Mouse (Mus musculus) left cerebral cortex, adult 6 months (tissue): ENCODE results near the gene Pnma5. TPM values are rescaled to one million over a fixed set of nuclear protein-coding genes. Genes with fewer than 3 reads are reported as not detected.

Source experiments
- long read RNA-seq, 2 experiments: library from polyadenylated mRNA; unstranded; transcript quantifications; one replicate each; pipeline ENCODE4 v2.0.0; 2019 to 2020
- polyA plus RNA-seq: library from polyadenylated mRNA; unstranded; fragments of <200 nt; fragmentation: Nextera tagmentation; gene quantifications from 2 replicates; pipeline ENCODE4 v1.2.3, GENCODE M21; 2021

Pnma5 gene
- not detected in 2 replicates for polyA plus RNA-seq
- long read RNA-seq, experiment 1, partial matches to known transcripts: 0 of 1 reads
- long read RNA-seq, experiment 1, other reads (novel, unspliced or antisense): 1 of 1 reads
- long read RNA-seq, experiment 2: 0 reads

GRCm38 (mm10) chrX:73037003-73037402 lies at the start of gene Pnma5:
Gene Pnma5, minus strand, starts transcription at chrX:73037103.

GRCm38 (mm10) chrX:73082267-73083055 lies 45.6 kb upstream of the Pnma5 start, which contains the start of gene Xlr4a:
Gene Xlr4a, minus strand, starts transcription at chrX:73082478.

GRCm38 (mm10) chrX:73064415-73064793 lies 27.5 kb upstream of the Pnma5 start, which contains the start of gene Pnma3:
Gene Pnma3, plus strand, starts transcription at chrX:73064787.

GRCm38 (mm10) chrX:72986841-72987519 lies 49.9 kb downstream of the Pnma5 start, which contains the start of gene Zfp185:
Gene Zfp185, plus strand, starts transcription at chrX:72987339.

Other genes starting within 250 kb of the Pnma5 start
- 0.33 and 0.39 TPM in 2 replicates for gene Gabrq, start 211.9 kb downstream of the Pnma5 start, polyA plus RNA-seq
- 76.2 and 89.8 TPM in 2 replicates for gene Cetn2, start 118.7 kb downstream of the Pnma5 start, polyA plus RNA-seq
- gene Nsdhl, start 118.5 kb downstream of the Pnma5 start, polyA plus RNA-seq: 18.9 and 19.4 TPM in 2 replicates
- gene Zfp185, start 49.8 kb downstream of the Pnma5 start, polyA plus RNA-seq: 0.60 and 0.70 TPM in 2 replicates
- gene Pnma3, start 27.7 kb upstream of the Pnma5 start, polyA plus RNA-seq: 0.59 and 1.3 TPM in 2 replicates
- gene Xlr4a, start 45.4 kb upstream of the Pnma5 start, polyA plus RNA-seq: 0.15 TPM in 1 of 2 replicates, not detected in the other
- gene Xlr3a, start 60.0 kb upstream of the Pnma5 start, polyA plus RNA-seq: 0.97 and 2.4 TPM in 2 replicates
- 0.37 TPM in 1 of 2 replicates, not detected in the other for gene Gm14685, start 79.9 kb upstream of the Pnma5 start, polyA plus RNA-seq
- gene Xlr5b, start 111.7 kb upstream of the Pnma5 start, polyA plus RNA-seq: not detected in 2 replicates
- gene DXBay18, start 112.3 kb upstream of the Pnma5 start, polyA plus RNA-seq: 0.28 TPM in 1 of 2 replicates, not detected in the other
- not detected in 2 replicates for gene Spin2d, start 139.9 kb upstream of the Pnma5 start, polyA plus RNA-seq
- 1.3 and 3.3 TPM in 2 replicates for gene Xlr3b, start 155.1 kb upstream of the Pnma5 start, polyA plus RNA-seq
- 0.48 TPM in 1 of 2 replicates, not detected in the other for gene Xlr4b, start 177.2 kb upstream of the Pnma5 start, polyA plus RNA-seq
- gene F8a, start 191.2 kb upstream of the Pnma5 start, polyA plus RNA-seq: 16.8 and 21.8 TPM in 2 replicates
- not detected in 2 replicates for gene Xlr4c, start 206.0 kb upstream of the Pnma5 start, polyA plus RNA-seq
- not detected in 2 replicates for gene Xlr3c, start 228.3 kb upstream of the Pnma5 start, polyA plus RNA-seq